Mouse (Mus musculus): ENCODE measurements around the gene D430041D05Rik. TPM values are rescaled to one million over a fixed set of nuclear protein-coding genes. Genes with fewer than 3 reads are reported as not detected.
A peak's percentile ranks its signal among the peaks of the same experiment; 100 is the strongest.

The D430041D05Rik gene
- polyA plus RNA-seq, 1 experiment: 18.1 TPM

- no peak for TF ChIP-seq POLR2A (IDR thresholded peaks at IDR 0.05; ENCODE audit: borderline replicate concordance, extremely low read depth, insufficient read depth, insufficient read length, poor library complexity, severe bottlenecking)
- no peak for TF ChIP-seq CTCF (IDR thresholded peaks at IDR 0.05; ENCODE audit: borderline replicate concordance, extremely low read depth, insufficient read depth, insufficient read length)
- no peak for DNase-seq (ENCODE audit: low read depth)
Measured at GRCm38 (mm10) chr2:104145983-104146382, 264.8 kb downstream of the D430041D05Rik start.

- TF ChIP-seq POLR2A (IDR thresholded peaks at IDR 0.05; ENCODE audit: borderline replicate concordance, extremely low read depth, insufficient read depth, insufficient read length, poor library complexity, severe bottlenecking) (no peak), CTCF (IDR thresholded peaks at IDR 0.05; ENCODE audit: borderline replicate concordance, extremely low read depth, insufficient read depth, insufficient read length) (no peak)
- no peak for DNase-seq (ENCODE audit: low read depth)
Measured at GRCm38 (mm10) chr2:104144004-104144403, 266.8 kb downstream of the D430041D05Rik start.

GRCm38 (mm10) chr2:104142140-104142539 is 268.7 kb downstream of the D430041D05Rik start:
- TF ChIP-seq CTCF (IDR thresholded peaks at IDR 0.05; ENCODE audit: borderline replicate concordance, extremely low read depth, insufficient read depth, insufficient read length) (no peak), POLR2A (IDR thresholded peaks at IDR 0.05; ENCODE audit: borderline replicate concordance, extremely low read depth, insufficient read depth, insufficient read length, poor library complexity, severe bottlenecking) (no peak)
- no peak for DNase-seq (ENCODE audit: low read depth)

GRCm38 (mm10) chr2:104135920-104136319 is 274.9 kb downstream of the D430041D05Rik start:
- TF ChIP-seq CTCF (IDR thresholded peaks at IDR 0.05; ENCODE audit: borderline replicate concordance, extremely low read depth, insufficient read depth, insufficient read length) (no peak), POLR2A (IDR thresholded peaks at IDR 0.05; ENCODE audit: borderline replicate concordance, extremely low read depth, insufficient read depth, insufficient read length, poor library complexity, severe bottlenecking) (no peak)
- no peak for DNase-seq (ENCODE audit: low read depth)

- DNase-seq (ENCODE audit: low read depth): peak; percentile 93
- TF ChIP-seq CTCF (IDR thresholded peaks at IDR 0.05; ENCODE audit: borderline replicate concordance, extremely low read depth, insufficient read depth, insufficient read length) (peak; percentile 88), POLR2A (IDR thresholded peaks at IDR 0.05; ENCODE audit: borderline replicate concordance, extremely low read depth, insufficient read depth, insufficient read length, poor library complexity, severe bottlenecking) (no peak)
Measured at GRCm38 (mm10) chr2:104134150-104135056, 276.4 kb downstream of the D430041D05Rik start.

GRCm38 (mm10) chr2:104133042-104133810 is 277.6 kb downstream of the D430041D05Rik start:
- TF ChIP-seq POLR2A (IDR thresholded peaks at IDR 0.05; ENCODE audit: borderline replicate concordance, extremely low read depth, insufficient read depth, insufficient read length, poor library complexity, severe bottlenecking) (no peak), CTCF (IDR thresholded peaks at IDR 0.05; ENCODE audit: borderline replicate concordance, extremely low read depth, insufficient read depth, insufficient read length) (no peak)
- DNase-seq (ENCODE audit: low read depth): no peak

GRCm38 (mm10) chr2:104132266-104132859 is 278.4 kb downstream of the D430041D05Rik start:
- no peak for DNase-seq (ENCODE audit: low read depth)
- TF ChIP-seq CTCF (IDR thresholded peaks at IDR 0.05; ENCODE audit: borderline replicate concordance, extremely low read depth, insufficient read depth, insufficient read length): no peak
- TF ChIP-seq POLR2A (IDR thresholded peaks at IDR 0.05; ENCODE audit: borderline replicate concordance, extremely low read depth, insufficient read depth, insufficient read length, poor library complexity, severe bottlenecking): no peak

GRCm38 (mm10) chr2:104130969-104131368 is 279.8 kb downstream of the D430041D05Rik start:
- TF ChIP-seq POLR2A (IDR thresholded peaks at IDR 0.05; ENCODE audit: borderline replicate concordance, extremely low read depth, insufficient read depth, insufficient read length, poor library complexity, severe bottlenecking) (no peak), CTCF (IDR thresholded peaks at IDR 0.05; ENCODE audit: borderline replicate concordance, extremely low read depth, insufficient read depth, insufficient read length) (peak; percentile 60)
- DNase-seq (ENCODE audit: low read depth): no peak

GRCm38 (mm10) chr2:104130165-104130564 is 280.6 kb downstream of the D430041D05Rik start:
- TF ChIP-seq POLR2A (IDR thresholded peaks at IDR 0.05; ENCODE audit: borderline replicate concordance, extremely low read depth, insufficient read depth, insufficient read length, poor library complexity, severe bottlenecking) (no peak), CTCF (IDR thresholded peaks at IDR 0.05; ENCODE audit: borderline replicate concordance, extremely low read depth, insufficient read depth, insufficient read length) (no peak)
- DNase-seq (ENCODE audit: low read depth): no peak

- TF ChIP-seq CTCF (IDR thresholded peaks at IDR 0.05; ENCODE audit: borderline replicate concordance, extremely low read depth, insufficient read depth, insufficient read length) (no peak), POLR2A (IDR thresholded peaks at IDR 0.05; ENCODE audit: borderline replicate concordance, extremely low read depth, insufficient read depth, insufficient read length, poor library complexity, severe bottlenecking) (no peak)
- no peak for DNase-seq (ENCODE audit: low read depth)
Measured at GRCm38 (mm10) chr2:104128803-104129531, 281.8 kb downstream of the D430041D05Rik start.
